Mouse (Mus musculus) lung, postnatal 25 days (tissue): Measurements from ENCODE around the gene Adam8.
A peak's percentile ranks its signal among the peaks of the same experiment; 100 is the strongest.

ENCODE experiments used
- DNase-seq: peaks from one replicate; pipeline ENCODE4 v3.0.0; 2022; ENCODE audit warnings: low spot score

Adam8 gene

GRCm38 (mm10) chr7:139992406-139992805, at the start of gene Adam8:
Gene Adam8, minus strand, starts transcription at chr7:139992562.
- peak; percentile 48 for DNase-seq

- DNase-seq: no peak
Observed at GRCm38 (mm10) chr7:140037171-140037555, 44.8 kb upstream of the Adam8 start.

GRCm38 (mm10) chr7:140036281-140037170, 44.2 kb upstream of the Adam8 start, which contains the start of the genes Zfp511 and Tubgcp2:
Gene Zfp511, plus strand, starts transcription at chr7:140036391.
Gene Tubgcp2, minus strand, starts transcription at chr7:140036669.
- peak; percentile 96 for DNase-seq

GRCm38 (mm10) chr7:140035456-140035855, 43.1 kb upstream of the Adam8 start:
- no peak for DNase-seq

GRCm38 (mm10) chr7:140033386-140033785, 41.0 kb upstream of the Adam8 start:
- DNase-seq: no peak

GRCm38 (mm10) chr7:140032366-140032765, 40.0 kb upstream of the Adam8 start:
- no peak for DNase-seq

GRCm38 (mm10) chr7:140031771-140032170, 39.4 kb upstream of the Adam8 start:
- DNase-seq: no peak

GRCm38 (mm10) chr7:140011336-140011735, 19.0 kb upstream of the Adam8 start:
- DNase-seq: no peak

- DNase-seq: no peak
Observed at GRCm38 (mm10) chr7:140007781-140008180, 15.4 kb upstream of the Adam8 start.

- DNase-seq: no peak
Observed at GRCm38 (mm10) chr7:140006861-140007611, 14.7 kb upstream of the Adam8 start.

GRCm38 (mm10) chr7:140004666-140005065, 12.3 kb upstream of the Adam8 start:
- no peak for DNase-seq

- no peak for DNase-seq
Observed at GRCm38 (mm10) chr7:140001086-140001740, 8.9 kb upstream of the Adam8 start.

GRCm38 (mm10) chr7:139998691-139999350, 6.5 kb upstream of the Adam8 start:
- DNase-seq: no peak

GRCm38 (mm10) chr7:139994676-139995075, 2.3 kb upstream of the Adam8 start:
- peak; percentile 33 for DNase-seq

GRCm38 (mm10) chr7:139994202-139994601, 1.8 kb upstream of the Adam8 start:
- no peak for DNase-seq

- no peak for DNase-seq
Observed at GRCm38 (mm10) chr7:139993532-139993931, 1.2 kb upstream of the Adam8 start.

GRCm38 (mm10) chr7:139990864-139991394, 1.4 kb downstream of the Adam8 start:
- no peak for DNase-seq

- DNase-seq: no peak
Observed at GRCm38 (mm10) chr7:139988272-139988671, 4.1 kb downstream of the Adam8 start.

GRCm38 (mm10) chr7:139984505-139984904, 7.9 kb downstream of the Adam8 start:
- DNase-seq: peak; percentile 19

GRCm38 (mm10) chr7:139982058-139982457, 10.3 kb downstream of the Adam8 start:
- DNase-seq: no peak

- DNase-seq: no peak
Observed at GRCm38 (mm10) chr7:139980778-139981177, 11.6 kb downstream of the Adam8 start.
